Mouse (Mus musculus) spleen, adult 18-20 months (tissue): ENCODE data around the gene Timm50.

ENCODE experiments used
- DNase-seq, 2 experiments: peaks; one replicate each; pipeline ENCODE4 v3.0.0; 2022; ENCODE audit warnings: mixed read lengths in 2 of 2

Timm50 gene

DNA sequence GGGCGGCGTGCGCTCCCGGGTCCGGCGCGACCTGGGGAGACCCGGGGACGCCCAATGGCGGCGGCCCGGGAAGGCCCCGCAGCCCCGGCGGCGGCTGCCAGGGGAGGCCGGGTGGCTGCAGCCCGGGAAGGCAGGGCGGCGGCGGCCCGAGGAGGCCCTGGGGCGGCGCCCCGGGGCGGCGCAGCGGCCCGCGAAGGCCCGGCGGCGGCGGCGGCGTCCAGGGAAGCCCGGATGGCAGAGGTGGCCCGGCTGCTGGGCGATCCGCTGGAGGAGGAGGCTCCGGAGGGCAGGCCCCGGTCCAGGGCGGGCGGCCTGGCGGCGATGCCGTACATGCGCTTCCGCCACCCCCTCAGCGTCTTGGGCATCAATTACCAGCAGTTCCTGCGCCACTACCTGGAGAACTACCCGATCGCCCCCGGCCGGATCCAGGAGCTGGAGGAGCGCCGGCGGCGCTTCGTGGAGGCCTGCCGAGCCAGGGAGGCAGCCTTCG, 43.8 kb downstream of the Timm50 start:
- peak; percentile 14 to 40 for DNase-seq

DNA sequence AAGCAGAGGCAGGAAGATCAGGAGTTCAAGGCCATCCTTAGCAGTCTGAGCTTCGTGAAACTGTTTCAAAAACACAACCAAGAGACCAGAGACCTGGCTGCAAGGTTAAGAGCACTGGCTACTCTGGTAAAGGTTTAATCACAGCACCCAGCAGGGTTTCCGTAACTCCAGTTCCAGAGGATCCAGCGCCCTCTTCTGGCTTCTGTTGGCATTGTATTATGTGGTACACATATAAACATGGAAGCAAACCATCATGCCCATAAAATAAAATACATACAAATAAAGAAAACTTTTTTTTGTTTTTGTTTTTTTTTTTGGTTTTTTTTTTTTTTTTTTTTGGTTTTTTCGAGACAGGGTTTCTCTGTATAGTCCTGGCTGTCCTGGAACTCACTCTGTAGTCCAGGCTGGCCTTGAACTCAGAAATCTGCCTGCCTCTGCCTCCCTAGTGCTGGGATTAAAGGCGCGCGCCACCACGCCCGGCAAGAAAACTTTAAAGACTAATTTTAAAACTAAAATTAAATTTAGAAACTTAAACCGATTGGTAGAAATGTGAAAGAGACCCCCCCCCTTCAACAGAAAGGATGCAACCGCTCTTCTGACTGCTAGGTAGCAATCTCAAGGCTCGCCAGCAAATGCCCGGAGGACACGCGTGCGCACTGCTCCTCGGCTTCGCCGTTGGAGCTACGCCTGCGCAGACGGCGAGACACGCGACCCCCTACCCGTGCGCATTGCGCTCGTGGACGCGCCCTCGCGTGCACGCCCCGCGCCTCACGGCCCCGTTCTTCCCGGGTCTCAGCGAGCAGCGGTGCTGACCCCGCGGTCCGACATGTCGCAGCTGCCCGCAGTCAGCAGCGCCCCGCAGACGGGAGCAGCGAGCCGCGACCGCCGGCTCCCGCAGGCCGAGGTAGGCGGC, 44.5 kb downstream of the Timm50 start, which contains the start of gene Eid2:
TSS of gene Eid2 (plus strand) at position 753 of the 913 bp plus-strand sequence.
- peak; percentile 26 to 40 for DNase-seq

DNA sequence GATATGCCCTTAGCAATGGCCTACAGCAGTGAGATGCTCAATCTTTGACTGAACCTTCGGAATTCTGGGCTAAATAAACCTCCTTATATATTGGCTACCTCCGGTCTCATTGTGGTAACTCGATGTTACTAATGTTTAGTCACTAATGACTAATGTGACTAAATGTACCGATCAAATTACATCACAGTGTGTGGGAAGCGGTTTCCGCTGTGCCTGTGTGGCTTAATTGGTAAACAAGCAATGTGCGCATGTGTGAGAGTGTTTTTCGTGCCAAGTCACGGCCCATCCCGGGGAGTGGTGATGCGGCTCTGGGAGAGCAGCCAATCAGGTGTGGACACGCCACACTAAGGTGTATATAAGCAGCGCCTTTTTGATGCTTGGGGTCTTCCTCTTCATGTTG, 46.5 kb downstream of the Timm50 start:
- no peak for DNase-seq

DNA sequence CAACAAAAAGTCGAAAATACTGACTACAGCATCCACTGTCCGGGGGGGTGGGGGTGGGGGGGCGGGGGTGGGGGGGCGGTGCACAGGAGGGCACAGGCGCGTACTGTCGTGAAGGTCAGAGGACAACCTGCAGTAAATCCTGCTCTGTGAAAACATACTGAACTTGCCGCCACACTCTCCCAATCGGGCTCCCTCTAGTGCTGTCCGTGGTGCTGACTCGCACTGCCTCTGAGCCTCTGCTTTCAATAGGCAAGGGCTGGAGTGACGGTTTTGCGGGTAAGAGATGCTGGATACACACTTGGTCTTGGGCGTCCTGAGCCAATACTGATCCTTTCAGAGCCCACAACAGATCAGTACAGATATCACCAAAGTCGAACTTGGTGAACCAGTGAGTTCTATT, 48.1 kb downstream of the Timm50 start:
- peak in 1 of 2 experiments; percentile 46 for DNase-seq

DNA sequence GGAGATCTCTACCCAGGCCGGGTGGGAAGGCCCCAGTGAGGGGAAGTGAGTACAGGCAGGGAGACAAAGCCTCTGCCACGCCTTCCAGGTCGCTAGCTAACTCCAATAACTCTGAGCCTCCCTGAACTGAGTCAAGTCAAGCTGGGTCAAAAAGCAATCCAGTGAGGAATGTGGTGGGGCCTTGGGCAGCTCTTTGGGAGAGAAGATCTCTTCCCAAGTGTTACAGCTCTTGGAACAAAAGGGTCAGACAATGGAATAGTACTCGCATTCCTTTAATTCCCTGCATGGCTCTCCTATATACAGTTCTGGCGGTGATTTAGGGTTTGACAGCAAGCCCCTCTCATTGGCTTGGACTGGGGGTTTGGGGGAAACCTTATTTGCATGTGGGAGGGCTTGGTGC, 49.0 kb downstream of the Timm50 start:
- no peak for DNase-seq
